Mouse (Mus musculus) hindbrain, embryonic 10.5 days (tissue): ENCODE data around the gene Sytl3. TPM values are rescaled to one million over a fixed set of nuclear protein-coding genes. Genes with fewer than 3 reads are reported as not detected.
A peak's percentile ranks its signal among the peaks of the same experiment; 100 is the strongest.

ENCODE experiments used
- DNase-seq: peaks from one replicate; pipeline ENCODE4 v3.0.0-alpha.2; 2017; ENCODE audit warnings: low spot score
- H3K27ac ChIP-seq: fragments of 300-500 bp; sonication (generic); 2 replicates; pipeline ENCODE4 v1.5.1; 2016; ENCODE audit warnings: mild to moderate bottlenecking, moderate library complexity
- H3K27me3 ChIP-seq: fragments of 300-500 bp; sonication (generic); 2 replicates; pipeline ENCODE4 v1.6.1; 2016; ENCODE audit warnings: mild to moderate bottlenecking; ENCODE audit not compliant: poor library complexity, insufficient read depth, severe bottlenecking
- H3K36me3 ChIP-seq: fragments of 300-500 bp; sonication (generic); 2 replicates; pipeline ENCODE4 v1.6.1; 2016; ENCODE audit warnings: mild to moderate bottlenecking, moderate library complexity
- H3K4me1 ChIP-seq: fragments of 300-500 bp; sonication (generic); replicated peaks from 2 replicates; pipeline ENCODE4 v1.6.1; 2016; ENCODE audit warnings: mild to moderate bottlenecking
- H3K4me3 ChIP-seq: fragments of 300-500 bp; sonication (generic); 2 replicates; pipeline ENCODE4 v1.5.1; 2016; ENCODE audit warnings: mild to moderate bottlenecking, moderate library complexity
- H3K9me3 ChIP-seq: fragments of 300-500 bp; sonication (generic); 2 replicates; pipeline ENCODE4 v1.6.1; 2016; ENCODE audit warnings: mild to moderate bottlenecking, moderate library complexity
- WGBS: fragments of 180-500 bp; shearing (Covaris S2); methylation state at CpG from one replicate; pipeline ENCODE4 v1.1.7; 2016; 5-methylcytosine and 5-hydroxymethylcytosine counted together
- polyA plus RNA-seq: library from polyadenylated mRNA; unstranded; fragments of >200 nt; fragmentation: Nextera tagmentation; extraction: Ambion mirVana; gene quantifications from 2 replicates; pipeline ENCODE4 v1.2.1, GENCODE M21; 2016

Sytl3 gene
- polyA plus RNA-seq, 1 experiment from 2014 or later: 0.29 TPM

DNA sequence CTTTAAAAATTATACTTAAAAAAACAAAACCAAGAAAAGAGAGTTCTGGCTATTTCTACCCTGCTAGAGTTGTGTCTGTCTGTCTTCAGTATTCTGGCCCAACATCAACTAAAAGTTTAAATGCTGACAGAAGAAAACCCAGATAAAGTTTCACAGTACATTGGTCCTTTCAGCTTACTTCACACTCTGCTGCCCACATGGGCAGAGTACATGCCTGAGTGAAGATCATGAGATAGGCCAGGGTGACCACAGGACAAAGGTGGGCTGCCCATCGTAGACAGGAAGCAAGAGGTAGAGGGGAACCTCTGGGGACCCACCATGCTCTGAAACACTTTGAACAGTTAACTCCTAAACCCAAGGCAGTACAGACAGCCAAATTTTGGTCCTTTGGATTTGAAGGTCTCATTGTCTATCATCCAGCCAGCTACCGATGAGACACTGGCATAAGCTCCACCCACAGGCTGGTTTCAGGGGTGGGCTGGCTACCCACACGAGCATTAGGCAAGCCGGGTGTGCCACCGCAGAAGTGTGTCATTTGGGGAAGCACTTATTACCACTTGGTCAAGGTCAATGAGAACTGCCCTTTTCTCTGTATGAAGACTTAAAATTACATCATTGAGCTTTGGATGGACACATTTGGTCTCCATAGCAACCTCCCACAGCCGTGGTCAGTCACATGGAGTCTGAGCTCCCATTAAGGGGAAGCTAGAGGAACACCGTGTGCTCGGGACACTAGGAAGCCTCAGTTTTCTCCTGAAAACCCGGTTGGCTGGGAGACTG lies 87.7 kb downstream of the Sytl3 start:
- 65% methylated on average over 9 of the region's 9 CpGs for WGBS
- Histone ChIP-seq H3K27me3 (no peaks in the 10 kb centered on the region), H3K36me3 (peaks cover 54% of the 10 kb centered on the region), H3K9me3 (no peaks in the 10 kb centered on the region), H3K4me1 (peaks cover 81% of the 10 kb centered on the region), H3K27ac (peak overlapping the region; percentile 81), H3K4me3 (no peak overlapping the region)
- DNase-seq: no peak

DNA sequence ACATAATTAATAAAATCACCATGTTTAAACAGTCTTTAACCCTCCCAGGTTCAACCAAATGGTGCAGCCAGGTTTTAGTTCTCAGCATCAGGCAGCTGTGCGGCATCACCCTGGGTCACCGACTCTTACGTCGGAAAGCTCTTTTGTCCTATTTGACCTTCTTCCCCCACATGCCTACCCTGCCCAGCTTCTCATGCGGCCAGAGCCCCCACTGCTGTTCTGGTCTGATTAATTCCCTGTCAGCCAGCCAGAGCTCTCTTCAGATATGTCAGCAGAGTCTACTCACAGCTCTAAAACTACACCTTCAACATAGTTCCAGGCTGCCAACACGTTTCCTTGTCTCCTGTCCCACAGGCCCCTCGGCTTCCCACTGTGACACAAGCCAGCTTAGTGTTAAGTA lies 88.6 kb downstream of the Sytl3 start:
- Histone ChIP-seq H3K4me3 (no peak overlapping the region), H3K27ac (peak overlapping the region; percentile 81), H3K4me1 (peaks cover 81% of the 10 kb centered on the region), H3K36me3 (peaks cover 54% of the 10 kb centered on the region), H3K9me3 (no peaks in the 10 kb centered on the region), H3K27me3 (no peaks in the 10 kb centered on the region)
- DNase-seq: no peak
- WGBS: 34% methylated on average over 7 of the region's 7 CpGs

DNA sequence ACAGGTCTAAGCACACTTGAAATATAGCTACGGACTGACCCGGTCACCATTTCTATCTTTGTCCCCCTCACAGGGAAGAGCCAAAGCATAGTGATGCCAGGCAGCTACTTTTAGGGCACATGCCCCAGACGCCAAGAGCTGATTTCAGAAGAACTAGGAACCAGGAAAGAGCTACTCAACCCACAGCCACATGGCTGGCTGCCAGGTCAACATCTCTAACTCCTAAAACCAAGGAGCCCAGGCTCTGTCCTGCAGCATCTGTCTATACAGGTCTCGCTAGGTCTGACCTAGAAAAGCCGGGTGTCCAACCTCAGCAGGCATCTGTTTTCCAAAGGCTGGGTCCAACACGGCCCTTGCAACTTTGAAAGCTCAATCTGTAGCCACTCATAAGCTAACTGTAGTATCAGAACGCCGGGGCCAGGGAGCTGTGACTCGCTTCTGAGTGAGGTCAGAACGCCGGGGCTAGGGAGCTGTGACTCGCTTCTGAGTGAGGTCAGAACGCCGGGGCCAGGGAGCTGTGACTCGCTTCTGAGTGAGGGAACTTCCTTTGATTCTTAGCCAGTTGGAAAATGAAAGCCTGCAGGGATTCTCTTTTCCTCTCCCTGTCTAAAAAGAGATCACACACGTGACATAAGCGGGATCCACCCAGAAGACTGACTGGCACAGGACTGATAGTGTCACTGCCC lies 90.0 kb downstream of the Sytl3 start:
- Histone ChIP-seq H3K9me3 (no peaks in the 10 kb centered on the region), H3K4me1 (peaks cover 68% of the 10 kb centered on the region), H3K4me3 (no peak overlapping the region), H3K27ac (no peak overlapping the region), H3K36me3 (peaks cover 61% of the 10 kb centered on the region), H3K27me3 (no peaks in the 10 kb centered on the region)
- DNase-seq: no peak
- 92% methylated on average over 17 of the region's 17 CpGs for WGBS

- H3K4me1 ChIP-seq: peaks cover 44% of the 10 kb centered on the region
- no peaks in the 10 kb centered on the region for H3K9me3 ChIP-seq
- 76% methylated on average over 11 of the region's 11 CpGs for WGBS
- H3K27me3 ChIP-seq: no peaks in the 10 kb centered on the region
- H3K4me3 ChIP-seq: no peak overlapping the region
- H3K36me3 ChIP-seq: peaks cover 67% of the 10 kb centered on the region
- DNase-seq: no peak
- no peak overlapping the region for H3K27ac ChIP-seq
Measured at GRCm38 (mm10) chr17:6751221-6751859, 92.4 kb downstream of the Sytl3 start.

DNA sequence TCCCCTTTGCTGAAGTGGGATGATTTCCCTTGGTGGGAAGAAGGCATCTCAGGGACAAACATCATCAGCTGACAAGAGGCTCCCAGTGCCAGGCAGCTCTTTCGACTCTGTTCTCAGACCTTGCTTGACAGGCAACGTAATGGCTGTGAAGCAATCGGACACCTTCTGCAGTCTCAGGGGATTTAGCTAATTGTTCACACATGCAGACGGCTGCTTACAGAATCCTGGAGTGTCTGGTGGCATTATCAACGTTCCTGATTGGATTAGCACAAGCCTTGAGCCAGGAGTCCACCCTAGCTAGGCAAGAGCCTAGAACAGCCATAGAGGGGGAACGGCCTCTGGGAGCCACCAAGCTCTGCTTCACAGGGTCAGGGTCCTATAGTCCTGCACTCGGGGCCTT lies 93.5 kb downstream of the Sytl3 start:
- DNase-seq: peak; percentile 51
- no peak overlapping the region for H3K4me3 ChIP-seq
- H3K27ac ChIP-seq: peak overlapping the region; percentile 25
- peaks cover 34% of the 10 kb centered on the region for H3K4me1 ChIP-seq
- H3K36me3 ChIP-seq: peaks cover 73% of the 10 kb centered on the region
- H3K9me3 ChIP-seq: no peaks in the 10 kb centered on the region
- WGBS: 54% methylated on average over 7 of the region's 7 CpGs
- H3K27me3 ChIP-seq: no peaks in the 10 kb centered on the region

DNA sequence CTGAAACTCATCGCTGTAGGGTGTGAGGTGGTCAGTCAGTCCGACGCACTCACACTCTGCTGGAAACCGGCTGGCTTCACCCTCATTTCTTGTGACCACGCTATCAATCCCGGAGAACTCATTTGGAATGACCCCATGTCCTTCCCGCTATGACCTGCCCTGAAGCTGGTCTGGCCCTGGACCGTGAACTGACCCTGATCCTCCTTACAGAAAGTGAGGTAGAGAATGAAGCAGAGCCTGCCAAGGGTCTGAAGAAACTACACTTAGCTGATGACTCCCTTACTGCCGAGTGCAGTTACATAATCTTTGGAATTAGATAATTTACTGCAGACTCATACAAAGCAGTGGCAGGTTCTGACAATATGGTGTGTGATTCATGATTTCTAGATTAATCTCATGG lies 96.3 kb downstream of the Sytl3 start:
- peaks cover 71% of the 10 kb centered on the region for H3K36me3 ChIP-seq
- H3K27ac ChIP-seq: no peak overlapping the region
- 88% methylated on average over 9 of the region's 9 CpGs for WGBS
- H3K9me3 ChIP-seq: no peaks in the 10 kb centered on the region
- peaks cover 31% of the 10 kb centered on the region for H3K4me1 ChIP-seq
- 0 out of 2 replicates have a peak, but pooled peaks cover 3% of the 10 kb centered on the region for H3K27me3 ChIP-seq
- no peak for DNase-seq
- H3K4me3 ChIP-seq: no peak overlapping the region

DNA sequence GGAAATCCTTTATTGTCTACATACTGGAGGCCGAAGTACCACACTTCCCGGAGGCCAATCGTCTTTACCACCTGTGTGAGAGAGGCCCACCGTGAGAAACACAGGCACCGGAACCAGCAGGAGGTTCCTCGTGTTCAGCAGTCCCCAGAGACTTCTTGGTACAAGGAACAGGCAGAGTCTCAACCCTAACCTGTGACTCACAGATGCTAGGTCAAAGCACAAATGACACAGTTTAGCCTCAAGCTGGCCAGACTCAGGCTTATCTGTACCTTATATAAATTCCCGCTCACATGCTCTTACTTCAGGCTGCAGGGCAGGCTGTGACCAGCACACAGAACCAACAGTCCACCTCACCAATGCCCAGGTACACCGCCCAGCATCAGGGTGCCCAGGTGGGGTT lies 97.0 kb downstream of the Sytl3 start:
- 86% methylated on average over 8 of the region's 8 CpGs for WGBS
- Histone ChIP-seq H3K36me3 (peaks cover 64% of the 10 kb centered on the region), H3K9me3 (no peaks in the 10 kb centered on the region)

DNA sequence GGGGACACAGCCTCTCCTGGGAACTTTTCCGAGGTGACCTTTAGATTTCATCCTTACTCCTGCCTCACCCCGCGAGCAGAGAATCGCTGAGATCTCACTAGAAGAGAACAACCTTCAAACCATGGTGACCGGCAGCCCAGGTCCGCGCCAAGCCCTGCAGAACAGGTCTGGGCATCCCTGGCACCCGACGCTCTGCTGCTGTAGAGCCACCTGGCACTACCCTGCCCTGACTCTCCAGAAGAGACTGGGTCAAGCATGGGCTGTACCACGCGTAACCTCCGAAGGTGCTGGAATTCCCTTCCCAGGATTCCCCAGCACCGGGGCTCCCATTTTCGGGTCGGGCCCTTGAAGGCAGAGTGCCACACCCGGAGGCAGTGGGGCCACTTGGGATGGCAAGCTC lies 99.0 kb downstream of the Sytl3 start:
- Histone ChIP-seq H3K27ac (peak overlapping the region; percentile 40; the same call in 1 of the 2 replicates), H3K36me3 (peaks cover 45% of the 10 kb centered on the region), H3K9me3 (no peaks in the 10 kb centered on the region), H3K4me1 (peaks cover 21% of the 10 kb centered on the region), H3K27me3 (0 out of 2 replicates have a peak, but pooled peaks cover 3% of the 10 kb centered on the region), H3K4me3 (no peak overlapping the region)
- DNase-seq: no peak
- 95% methylated on average over 16 of the region's 16 CpGs for WGBS

More for the DNA sequence above, 97.0 kb downstream of the Sytl3 start:
- Histone ChIP-seq H3K4me1 (peaks cover 31% of the 10 kb centered on the region), H3K4me3 (no peak overlapping the region), H3K27ac (no peak overlapping the region), H3K27me3 (0 out of 2 replicates have a peak, but pooled peaks cover 3% of the 10 kb centered on the region)
- DNase-seq: no peak

DNA sequence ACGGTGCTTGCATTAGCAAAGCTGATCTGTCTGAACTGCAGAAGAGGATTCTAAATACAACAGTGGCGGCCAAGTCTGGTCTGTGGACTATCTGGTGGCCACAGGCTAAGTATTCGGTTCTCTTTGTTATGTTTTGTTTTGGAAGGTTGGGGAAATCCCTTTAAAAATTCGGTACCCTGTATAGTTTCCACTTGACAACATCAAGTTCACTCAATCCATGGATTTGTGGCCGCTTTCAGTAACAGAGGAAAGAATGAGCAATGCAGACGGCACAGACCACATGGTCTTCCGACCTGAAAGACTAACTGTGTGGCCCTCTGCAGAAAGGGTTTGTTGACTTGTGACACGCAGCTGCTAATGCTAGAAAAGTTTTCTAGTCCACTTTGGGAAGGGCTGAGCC lies 100.0 kb downstream of the Sytl3 start:
- H3K27ac ChIP-seq: 0 out of 2 replicates have a peak overlapping the region, but pooled peaks have one; percentile 40
- 85% methylated on average over 8 of the region's 8 CpGs for WGBS
- peaks cover 35% of the 10 kb centered on the region for H3K36me3 ChIP-seq
- H3K9me3 ChIP-seq: no peaks in the 10 kb centered on the region
- H3K4me1 ChIP-seq: peaks cover 31% of the 10 kb centered on the region
- no peak for DNase-seq
- H3K4me3 ChIP-seq: no peak overlapping the region
- 0 out of 2 replicates have a peak, but pooled peaks cover 3% of the 10 kb centered on the region for H3K27me3 ChIP-seq

DNA sequence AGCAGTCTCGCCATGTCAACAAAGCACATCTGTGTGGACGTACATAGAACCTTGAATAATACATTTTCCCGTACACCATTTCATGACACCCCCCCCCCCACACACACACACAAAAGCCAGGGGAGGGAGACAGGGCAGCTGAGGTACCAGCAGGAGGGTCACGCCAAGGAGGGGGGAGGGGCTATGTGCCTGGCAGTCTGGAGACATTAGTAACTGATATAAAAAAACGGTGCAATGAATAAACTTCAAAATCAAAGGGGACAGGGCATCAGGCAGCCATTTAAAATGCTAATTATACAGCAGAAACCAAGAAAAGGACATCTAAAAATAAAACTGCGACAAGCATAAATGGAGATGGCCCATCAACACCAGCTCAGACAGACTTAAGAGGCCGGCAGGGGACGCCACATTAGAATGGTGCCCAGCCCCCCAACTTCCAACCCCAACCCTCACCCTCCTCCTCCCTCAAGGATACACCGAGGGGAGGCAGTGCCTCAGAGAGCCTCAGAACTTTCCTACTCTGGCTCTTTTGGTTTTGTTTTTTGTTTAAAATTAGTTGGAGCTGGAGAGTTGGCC lies 100.9 kb downstream of the Sytl3 start:
- H3K9me3 ChIP-seq: no peaks in the 10 kb centered on the region
- H3K4me1 ChIP-seq: peaks cover 40% of the 10 kb centered on the region
- H3K27me3 ChIP-seq: 0 out of 2 replicates have a peak, but pooled peaks cover 3% of the 10 kb centered on the region
- H3K4me3 ChIP-seq: no peak overlapping the region
- peaks cover 27% of the 10 kb centered on the region for H3K36me3 ChIP-seq
- peak overlapping the region; percentile 53; the same call in 1 of the 2 replicates for H3K27ac ChIP-seq
- 46% methylated on average over 9 of the region's 9 CpGs for WGBS
- no peak for DNase-seq

DNA sequence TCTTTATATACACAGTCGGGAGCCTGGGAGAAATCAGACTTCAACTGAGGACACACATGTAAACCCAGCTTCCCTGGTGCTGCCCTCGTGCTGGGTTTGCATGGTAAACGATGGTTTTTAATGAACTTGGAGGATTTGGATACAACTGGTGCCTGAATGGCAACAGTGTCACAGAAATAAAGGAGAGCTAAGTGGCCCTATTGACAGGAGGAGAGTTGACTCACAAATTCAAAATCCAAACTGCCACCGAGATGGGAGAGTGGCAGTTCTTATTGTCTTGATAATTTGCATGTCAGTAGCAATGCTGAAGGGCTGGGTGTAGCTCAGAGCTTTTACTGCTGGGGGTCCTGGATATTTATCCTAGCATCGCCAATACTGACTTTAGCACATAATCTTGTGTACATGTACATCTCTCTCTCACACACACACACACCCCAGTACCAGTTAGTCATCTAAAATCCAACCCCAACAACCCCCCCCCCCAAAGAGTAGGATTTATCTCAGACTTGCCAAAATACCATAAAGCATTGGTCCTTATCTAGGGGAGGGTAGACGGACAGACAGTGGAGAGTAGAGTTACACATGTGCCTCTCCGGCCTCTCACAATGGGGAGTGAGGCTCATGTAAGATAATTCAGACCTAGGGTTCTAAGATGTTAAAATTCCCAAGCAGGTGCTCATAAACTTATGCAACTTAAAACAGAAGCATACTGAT lies 104.8 kb downstream of the Sytl3 start:
- 25% methylated on average over 7 of the region's 7 CpGs for WGBS

DNA sequence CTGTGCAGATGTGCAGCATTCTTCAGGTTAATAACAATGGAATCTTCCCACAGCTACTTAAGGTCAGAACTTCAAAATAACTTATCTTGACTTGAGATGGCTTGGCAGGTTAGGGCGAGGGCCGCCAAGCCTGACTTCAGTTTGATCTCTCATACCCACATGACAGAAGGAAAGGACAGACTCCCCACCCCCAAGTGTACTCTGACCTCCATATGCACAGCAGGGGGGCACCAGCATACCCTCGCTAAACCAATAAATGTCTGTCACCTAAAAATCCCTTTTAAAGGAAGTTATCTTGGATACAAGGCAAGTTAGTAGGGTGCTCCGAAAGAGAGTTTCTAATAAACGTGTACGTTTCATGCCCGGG lies 105.3 kb downstream of the Sytl3 start:
- no peaks in the 10 kb centered on the region for H3K27me3 ChIP-seq
- peak overlapping the region; percentile 69 for H3K27ac ChIP-seq
- no peak overlapping the region for H3K4me3 ChIP-seq
- WGBS: 55% methylated on average over 7 of the region's 7 CpGs
- DNase-seq: no peak
- H3K4me1 ChIP-seq: peaks cover 71% of the 10 kb centered on the region
- no peaks in the 10 kb centered on the region for H3K36me3 ChIP-seq
- H3K9me3 ChIP-seq: no peaks in the 10 kb centered on the region

More for the DNA sequence above, 104.8 kb downstream of the Sytl3 start:
- Histone ChIP-seq H3K36me3 (0 out of 2 replicates have a peak, but pooled peaks cover under 1% of the 10 kb centered on the region), H3K27me3 (no peaks in the 10 kb centered on the region), H3K9me3 (no peaks in the 10 kb centered on the region), H3K27ac (peak overlapping the region; percentile 70), H3K4me1 (peaks cover 76% of the 10 kb centered on the region), H3K4me3 (no peak overlapping the region)
- peak; percentile 27 for DNase-seq
